Mouse (Mus musculus) heart, postnatal 14 days (tissue): ENCODE results near the gene Trim8. TPM values are rescaled to one million over a fixed set of nuclear protein-coding genes. Genes with fewer than 3 reads are reported as not detected.
A peak's percentile ranks its signal among the peaks of the same experiment; 100 is the strongest.

Source experiments
- DNase-seq, 2 experiments: peaks; one replicate each; pipeline ENCODE4 v3.0.0; 2021 to 2022
- intact Hi-C: fragments of 180-260 bp; cut with DNase I; formaldehyde crosslinking; loops from one replicate; pipeline ENCODE4 v1.15.1; 2025
- total RNA-seq, 2 experiments: library from RNA; stranded (reverse); gene quantifications; 2 replicates each; pipeline ENCODE4 v1.2.3; 2021

The Trim8 gene
- total RNA-seq, 2 experiments from 2014 or later = 47.6 to 50.0 TPM

DNA sequence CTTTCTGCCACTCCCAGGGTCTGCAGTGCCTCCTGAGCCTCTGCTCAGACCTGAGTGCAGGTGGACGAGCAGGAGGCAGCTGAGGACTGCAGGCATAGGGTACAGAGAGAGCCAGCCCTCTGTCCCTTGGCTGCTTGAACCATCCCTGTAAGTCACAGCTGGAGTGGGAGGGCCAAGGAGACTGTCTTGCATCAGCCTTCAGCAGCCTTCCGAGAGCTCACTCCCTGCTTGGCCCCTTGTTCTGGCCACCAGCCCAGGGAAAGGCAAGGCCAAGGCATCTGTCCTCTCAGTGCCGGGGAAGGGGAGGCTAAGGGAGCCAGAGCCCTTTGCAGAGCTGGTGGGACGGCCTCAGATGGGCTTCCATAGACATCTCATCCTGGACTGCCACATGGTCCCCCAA lies 23.3 kb upstream of the Trim8 start:
- intact Hi-C loops = no loop called here
- DNase-seq = peak; percentile 59 to 67

DNA sequence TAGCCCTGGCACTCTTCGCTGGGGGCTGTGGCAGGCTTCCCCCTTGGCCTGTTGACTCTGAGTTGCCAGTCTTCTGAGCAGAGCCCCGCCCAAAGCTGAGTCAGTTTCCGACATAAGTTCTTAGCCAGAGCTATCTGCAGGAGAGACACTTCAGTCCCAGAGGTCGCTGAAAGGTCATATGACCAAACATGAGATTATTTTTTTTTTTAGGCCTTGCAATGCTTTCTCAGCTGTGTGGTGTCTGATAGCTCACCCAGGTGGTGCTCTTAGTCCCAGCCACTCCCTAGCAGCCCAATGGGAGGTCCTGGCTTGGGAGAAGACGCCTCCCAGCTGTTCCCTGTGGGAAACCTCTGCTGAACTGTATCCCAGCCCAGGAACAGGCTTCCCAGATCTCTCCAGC lies 22.7 kb upstream of the Trim8 start:
- intact Hi-C loops = no loop called here
- DNase-seq = peak; percentile 66 to 72

DNA sequence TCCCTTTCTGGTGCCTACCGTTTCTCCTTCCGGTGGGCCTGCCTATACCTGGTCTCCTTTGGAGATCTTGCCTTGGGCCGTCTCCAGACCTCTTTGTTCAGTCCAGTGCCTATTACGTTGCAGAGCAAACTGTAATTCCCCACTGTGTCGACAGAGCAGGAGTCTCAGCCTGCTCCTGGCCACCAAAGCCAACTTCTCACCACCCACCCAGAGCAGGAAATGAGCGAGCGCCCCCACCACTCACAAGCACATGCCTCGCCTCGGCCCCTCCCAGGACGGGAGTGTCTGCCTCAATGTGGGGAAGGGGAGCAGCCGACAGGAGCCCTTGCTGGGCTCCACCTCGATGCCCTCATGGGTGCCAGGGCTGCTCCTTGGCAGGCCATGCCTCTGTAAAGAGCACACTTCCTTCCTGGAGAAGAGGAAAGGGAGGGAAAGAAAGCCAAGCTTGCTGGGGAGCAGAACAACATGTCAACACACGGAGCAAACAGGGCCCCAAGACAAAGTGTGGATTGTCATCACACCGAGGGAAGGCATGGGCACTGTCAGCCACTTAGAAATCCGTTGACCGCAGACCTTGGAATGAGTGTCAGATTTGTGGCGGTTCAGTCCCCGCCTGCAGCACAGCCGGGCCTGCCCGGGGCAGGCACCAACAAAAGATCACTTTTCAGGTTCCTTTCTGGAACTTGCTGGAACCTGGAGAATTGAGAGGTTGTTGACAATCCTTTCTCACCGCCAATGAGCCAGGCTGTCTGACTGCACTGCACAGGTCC lies 22.0 kb upstream of the Trim8 start:
- DNase-seq = peak; percentile 29 to 53
- intact Hi-C loops = no loop called here

DNA sequence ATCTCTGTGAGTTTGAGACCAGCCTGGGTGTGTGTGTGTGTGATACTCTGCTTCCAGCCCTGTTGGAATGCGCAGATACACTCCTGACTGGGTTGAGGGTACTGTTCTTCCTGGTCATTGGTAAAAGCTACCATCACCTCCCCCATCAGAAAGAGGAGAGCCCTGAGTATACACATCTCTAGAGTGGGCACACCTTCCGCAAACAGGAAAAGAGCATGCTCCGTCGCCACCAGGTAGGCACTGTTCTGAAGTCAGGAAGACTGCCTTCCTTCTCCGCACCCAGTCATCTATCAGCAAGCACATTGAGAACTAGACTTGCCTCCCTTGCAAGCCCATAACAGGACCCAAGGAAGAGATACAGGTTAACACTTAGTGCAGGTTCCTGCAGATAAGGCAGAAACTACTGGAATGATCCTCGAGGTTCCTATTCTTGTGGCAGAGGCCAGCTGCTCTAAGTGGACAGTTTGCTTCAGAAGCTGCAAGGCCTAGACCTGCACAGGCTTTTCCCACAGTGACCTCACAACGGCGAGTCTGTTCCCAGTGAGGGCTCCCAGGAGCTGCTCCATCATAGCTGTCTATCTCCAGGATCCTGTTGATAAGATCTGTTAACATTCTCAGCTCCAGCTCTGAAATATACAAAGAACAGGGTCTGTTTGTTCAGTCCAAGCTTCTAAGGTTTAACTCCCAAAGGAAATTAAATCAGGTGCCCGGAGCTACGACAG lies 20.7 kb upstream of the Trim8 start:
- intact Hi-C loops = no loop called here
- DNase-seq = no peak

DNA sequence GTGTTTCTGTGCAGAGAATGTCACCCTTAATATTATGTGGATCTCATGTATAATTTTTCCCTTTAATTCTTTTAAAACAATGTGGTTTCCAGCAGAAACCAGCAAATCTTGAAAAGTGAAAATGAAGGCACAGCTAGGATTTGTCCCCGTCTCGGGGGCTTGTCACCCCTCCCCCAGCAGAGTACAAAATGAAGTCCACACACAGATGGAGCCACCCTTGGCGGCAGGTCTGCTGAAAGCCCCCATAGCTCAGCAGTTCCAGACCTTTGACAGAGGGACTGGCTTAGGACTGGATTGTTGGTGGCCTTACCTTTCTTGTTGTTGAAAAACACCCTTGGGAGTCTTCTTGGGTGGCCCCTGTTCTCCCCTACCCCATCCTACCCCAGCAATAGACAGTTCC lies 20.1 kb upstream of the Trim8 start:
- intact Hi-C loops = no loop called here
- DNase-seq = no peak

DNA sequence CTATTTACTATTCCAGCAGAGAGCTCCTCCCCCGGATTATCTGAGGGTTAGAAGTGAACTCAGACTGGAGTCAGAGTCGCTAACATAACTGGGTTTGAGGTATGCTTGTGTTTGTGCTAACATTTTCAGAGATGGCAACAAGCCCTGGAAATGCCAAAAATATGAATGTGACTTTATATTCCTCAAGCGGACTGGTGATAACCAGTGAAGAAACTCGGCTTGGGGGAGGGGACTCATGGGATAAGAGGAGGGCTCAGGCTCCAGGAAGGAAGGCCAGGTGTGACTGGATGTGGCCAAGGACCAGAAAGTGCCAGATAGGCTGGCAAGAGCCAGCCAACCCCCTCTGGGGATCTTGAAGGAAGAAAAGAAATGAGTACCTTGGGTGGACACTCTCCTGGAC lies 19.7 kb upstream of the Trim8 start:
- intact Hi-C loops = no loop called here
- no peak for DNase-seq

DNA sequence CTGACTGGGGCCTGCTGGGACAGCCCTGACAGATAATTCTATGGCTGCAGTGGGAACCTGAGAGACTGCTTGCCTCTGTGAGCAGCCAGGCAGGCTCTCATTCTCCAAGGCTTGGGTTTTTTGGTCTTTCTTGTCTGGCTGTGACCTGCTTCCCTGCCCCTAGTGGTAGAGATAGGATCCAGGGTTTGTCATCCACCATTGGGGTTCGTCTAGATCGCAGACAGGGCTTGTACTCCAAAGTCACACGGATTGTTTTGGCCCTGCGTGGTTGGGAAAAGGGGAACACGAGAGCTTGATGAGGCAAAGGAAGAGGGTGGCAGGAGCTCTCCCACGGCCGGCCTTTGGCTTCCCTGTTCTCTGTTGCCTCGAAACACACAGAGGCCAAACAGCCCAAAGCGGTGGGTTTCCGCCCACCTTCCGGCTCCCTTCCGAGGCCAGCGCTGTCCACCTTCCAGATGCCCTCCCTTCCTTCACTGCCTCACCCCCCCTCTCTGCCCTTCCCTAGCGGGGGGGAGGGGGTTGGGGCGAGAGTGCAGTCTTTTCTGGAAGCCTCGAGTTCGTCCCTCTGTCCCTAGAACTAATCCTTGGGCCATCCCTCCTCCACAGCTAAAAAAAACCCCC lies 18.5 kb upstream of the Trim8 start:
- intact Hi-C loops = no loop called here
- no peak for DNase-seq

DNA sequence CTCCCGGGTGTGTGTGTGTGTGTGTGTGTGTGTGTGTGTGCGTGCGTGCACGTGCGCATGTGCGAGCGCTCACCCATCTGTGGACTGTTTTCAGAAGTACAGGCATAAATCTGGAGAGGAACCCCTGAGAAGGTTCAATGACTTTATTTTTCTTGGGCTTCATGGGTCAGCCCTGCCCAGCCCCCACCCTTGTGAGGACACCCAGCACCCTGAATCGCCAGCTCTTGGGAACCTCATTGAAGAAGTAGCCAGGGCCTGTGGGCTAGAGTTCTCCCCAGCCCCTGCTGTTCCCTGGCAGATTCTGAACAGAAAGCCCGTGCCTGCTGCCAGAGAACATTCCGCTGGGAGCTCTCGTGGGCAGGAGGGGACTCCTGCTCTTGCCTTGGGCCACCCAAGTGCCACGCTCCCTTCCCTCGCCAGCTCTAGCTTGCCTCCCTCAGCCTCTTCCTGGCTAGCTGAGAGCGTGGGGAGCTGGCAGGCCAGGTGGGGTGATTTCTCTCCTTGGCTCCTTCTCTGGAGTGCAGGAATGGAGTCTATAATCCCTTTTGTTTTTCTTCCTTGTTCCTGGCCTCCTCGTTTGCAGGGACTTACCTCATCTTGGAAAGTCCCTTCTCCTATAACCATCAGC lies 17.7 kb upstream of the Trim8 start:
- intact Hi-C loops = loop anchor here (2.0 kb wide), 1 partner anchor 15 kb away; no protein-coding TSS in a partner anchor
- peak; percentile 52 to 58 for DNase-seq

DNA sequence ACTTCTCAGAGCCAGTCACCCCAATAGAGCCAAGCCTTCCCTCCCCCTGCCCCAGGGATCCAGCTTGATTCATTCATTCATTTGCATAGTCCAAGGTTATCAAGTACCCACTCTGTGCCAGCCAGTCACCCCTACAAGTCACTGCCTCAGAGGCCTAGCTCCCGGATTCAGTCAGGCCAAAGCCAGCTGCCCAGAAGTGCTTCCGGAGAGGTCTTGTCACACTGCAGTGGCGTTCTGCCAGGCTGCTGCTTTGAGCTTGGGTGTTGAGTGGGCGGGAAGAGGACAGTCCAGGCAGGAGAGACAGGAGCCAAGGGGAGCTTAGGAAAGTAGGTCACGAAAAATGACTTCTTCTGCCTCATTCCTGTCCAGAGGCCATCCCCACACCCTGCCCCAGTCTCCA lies 17.0 kb upstream of the Trim8 start:
- intact Hi-C loops = loop anchor here (2.0 kb wide), 1 partner anchor 14 kb away; no protein-coding TSS in a partner anchor

DNA sequence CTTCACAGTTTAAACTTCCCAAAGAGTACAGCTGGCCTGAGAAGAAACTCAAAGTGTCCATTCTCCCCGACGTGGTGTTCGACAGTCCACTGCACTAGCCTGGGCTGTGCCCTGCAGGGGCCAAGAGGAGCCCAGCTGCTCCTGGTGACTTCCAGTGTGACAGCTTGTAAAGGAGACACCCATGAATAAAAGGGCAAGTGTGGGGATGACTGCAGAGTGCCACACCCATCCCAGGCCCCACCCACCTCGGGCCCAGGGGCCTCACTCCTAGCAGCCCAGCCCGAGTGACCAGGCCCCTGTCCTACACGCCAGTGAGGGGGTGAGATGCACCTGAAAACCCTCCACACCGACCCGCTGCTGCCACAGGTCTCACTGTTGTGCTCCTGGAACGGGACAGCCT lies 15.7 kb upstream of the Trim8 start:
- intact Hi-C loops = loop anchor here (2.0 to 5.0 kb wide), 2 partner anchors 13 to 34 kb away; no protein-coding TSS in a partner anchor
- no peak for DNase-seq

More for the DNA sequence above, 17.0 kb upstream of the Trim8 start:
- DNase-seq = peak; percentile 83 to 91

DNA sequence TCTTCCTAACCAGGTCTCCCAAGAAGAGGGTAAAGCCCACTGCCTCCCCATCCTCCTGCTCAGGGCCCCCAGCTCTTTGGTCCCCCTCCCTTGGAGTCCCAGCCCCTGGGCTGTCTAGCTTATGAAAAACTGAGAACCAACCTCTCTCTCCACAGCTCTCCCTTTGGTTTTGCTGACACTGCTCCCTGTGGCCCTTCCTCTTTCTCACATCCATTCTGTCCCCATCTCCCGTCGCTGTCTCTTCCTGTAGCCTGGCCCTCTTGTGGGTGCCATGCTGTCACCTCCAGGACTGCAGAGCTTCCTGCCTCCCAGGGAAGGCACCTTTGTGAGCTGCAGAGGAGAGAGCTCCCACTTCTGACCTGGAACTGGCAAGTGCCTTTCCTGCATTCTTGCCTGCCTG lies 14.8 kb upstream of the Trim8 start:
- no peak for DNase-seq
- intact Hi-C loops = loop anchor here (5.0 kb wide), 1 partner anchor 34 kb away; no protein-coding TSS in a partner anchor

DNA sequence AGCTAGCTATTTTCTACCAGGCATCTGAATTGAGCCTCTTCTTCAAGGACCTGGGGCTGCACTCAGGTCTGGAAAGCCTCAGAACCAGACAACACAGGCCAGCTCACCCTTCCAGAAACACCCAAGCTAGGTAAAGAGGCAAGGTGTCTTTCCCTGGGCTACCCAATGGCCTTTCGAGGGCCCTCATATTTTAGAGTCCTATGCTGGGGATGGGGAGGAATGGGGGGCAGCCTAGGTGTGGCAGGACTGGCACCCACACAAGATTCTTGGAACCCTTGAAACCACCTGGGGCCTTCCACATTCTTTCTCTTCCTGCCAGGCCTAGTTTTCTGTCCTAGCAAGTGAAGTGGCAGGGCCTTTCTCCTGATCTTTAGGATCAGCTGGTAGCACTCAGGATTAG lies 12.1 kb upstream of the Trim8 start:
- intact Hi-C loops = loop anchor here (5.0 kb wide), 1 partner anchor 37 kb away; no protein-coding TSS in a partner anchor
- DNase-seq = no peak

DNA sequence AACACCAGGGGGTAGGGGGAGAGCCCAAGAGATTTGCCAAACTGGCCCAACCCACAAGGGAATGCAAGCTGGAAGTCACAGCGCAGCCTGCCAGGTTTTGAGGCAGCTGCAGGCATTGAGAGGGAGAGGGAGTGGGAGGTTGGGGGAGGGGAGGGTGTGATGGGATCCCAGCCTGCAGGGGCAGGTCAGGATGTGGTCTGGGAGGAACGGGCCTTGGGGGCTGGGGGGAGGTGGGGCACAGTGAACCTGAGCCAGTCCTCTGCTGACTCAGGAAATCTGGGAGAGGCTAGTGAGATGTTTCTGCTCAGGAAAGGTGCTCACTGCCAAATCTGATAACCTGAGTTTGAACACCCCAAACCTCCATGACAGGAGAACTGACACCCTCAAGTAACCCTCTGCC lies 10.9 kb upstream of the Trim8 start:
- intact Hi-C loops = no loop called here
- DNase-seq = peak; percentile 56 to 61

DNA sequence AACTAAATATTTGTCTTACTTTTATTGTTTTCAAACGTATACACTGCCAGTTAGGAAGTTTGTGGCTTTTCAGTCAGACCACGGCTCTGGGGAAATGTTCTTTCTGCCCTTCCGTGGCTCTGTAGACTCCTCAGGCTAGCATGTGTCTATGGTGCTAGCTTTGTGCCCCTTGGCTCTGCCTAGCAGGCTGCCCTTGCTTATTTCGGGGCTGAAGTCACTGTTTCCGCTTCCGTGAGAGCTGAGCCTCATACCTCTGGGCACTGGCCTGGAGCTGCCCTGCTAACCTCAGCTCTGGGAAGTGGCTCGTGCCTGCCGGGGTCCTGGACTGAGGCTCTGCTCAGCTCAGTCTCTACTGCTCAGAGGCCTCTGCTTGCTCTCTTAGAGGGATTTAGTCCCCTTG lies 6.4 kb upstream of the Trim8 start:
- no peak for DNase-seq
- intact Hi-C loops = no loop called here

DNA sequence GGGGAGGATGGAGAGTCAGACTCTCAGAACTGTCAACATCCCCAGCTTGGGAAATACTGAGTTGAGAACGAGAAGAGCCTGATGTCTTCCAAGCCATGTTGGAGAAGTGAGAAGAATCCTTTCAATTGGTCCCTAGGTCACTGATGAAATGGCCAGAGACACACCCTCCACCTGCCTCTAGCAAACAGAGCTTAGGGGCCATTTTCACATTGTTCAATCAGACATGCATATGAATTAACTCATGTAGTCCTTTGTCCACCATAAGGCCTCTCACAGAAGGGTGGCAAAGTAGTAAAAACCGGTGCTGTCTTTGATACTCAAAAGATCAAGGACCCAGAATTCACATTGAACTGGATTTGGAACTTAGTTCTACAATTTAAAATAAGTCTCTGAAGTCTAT lies 4.3 kb upstream of the Trim8 start:
- no peak for DNase-seq
- intact Hi-C loops = no loop called here

DNA sequence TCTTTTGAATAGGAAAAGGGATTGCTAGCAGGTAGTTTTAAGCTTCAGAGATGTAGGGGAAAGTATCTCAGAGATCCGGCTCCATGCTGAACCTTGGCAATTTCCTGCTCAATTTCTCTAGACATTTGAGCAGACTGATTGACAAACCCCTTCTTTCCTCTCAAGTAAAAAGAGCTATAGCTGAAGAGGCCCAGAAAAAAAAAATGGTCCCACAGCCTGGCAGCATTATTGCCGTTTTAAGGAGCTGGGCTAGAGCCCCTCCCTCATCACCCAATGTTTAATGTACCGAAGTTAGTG lies 2.0 kb upstream of the Trim8 start:
- DNase-seq = no peak
- intact Hi-C loops = loop anchor here (2.0 kb wide), 1 partner anchor 15 kb away; no protein-coding TSS in a partner anchor

DNA sequence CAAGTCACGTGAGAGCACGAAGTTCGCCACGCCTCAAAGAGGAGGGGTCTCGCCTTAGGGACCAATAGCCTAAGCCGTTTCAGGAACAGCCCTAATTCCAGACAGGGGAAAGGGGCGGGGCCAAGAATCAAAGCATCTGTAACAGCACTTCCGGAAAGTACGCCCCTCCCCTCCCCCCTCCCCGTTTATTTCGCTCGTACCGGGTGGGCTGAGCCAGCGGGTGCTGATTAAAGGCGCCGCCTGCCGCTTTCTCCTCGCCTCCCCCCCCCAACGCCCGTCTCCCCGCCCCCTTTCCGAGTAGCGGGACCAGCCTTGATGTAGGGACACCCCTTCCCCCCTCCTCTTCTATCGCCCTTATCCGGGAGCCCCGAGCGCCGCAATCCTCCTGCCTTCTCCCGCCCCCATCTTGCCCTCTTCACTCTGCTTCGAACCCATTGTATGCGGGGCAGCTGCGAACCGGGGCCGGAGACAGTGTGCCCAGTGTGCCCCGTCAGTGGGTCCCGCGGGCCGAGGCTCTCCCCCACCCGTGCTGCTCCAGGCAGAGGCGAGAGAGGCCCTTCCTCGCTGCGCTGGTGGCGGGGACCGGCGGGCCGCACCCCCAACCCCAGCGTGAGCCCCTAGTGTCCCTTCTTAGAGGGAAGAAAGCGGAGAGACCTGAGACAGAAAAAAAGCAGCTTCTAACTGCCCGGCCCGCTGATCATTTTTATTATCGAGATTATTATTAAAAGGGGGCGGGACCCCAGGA lies 1.5 kb upstream of the Trim8 start:
- DNase-seq = peak; percentile 94 to 96
- intact Hi-C loops = loop anchor here (2.0 to 5.0 kb wide), 2 partner anchors 15 to 103 kb away; partner anchors contain the start of genes Actr1a and Sufu

DNA sequence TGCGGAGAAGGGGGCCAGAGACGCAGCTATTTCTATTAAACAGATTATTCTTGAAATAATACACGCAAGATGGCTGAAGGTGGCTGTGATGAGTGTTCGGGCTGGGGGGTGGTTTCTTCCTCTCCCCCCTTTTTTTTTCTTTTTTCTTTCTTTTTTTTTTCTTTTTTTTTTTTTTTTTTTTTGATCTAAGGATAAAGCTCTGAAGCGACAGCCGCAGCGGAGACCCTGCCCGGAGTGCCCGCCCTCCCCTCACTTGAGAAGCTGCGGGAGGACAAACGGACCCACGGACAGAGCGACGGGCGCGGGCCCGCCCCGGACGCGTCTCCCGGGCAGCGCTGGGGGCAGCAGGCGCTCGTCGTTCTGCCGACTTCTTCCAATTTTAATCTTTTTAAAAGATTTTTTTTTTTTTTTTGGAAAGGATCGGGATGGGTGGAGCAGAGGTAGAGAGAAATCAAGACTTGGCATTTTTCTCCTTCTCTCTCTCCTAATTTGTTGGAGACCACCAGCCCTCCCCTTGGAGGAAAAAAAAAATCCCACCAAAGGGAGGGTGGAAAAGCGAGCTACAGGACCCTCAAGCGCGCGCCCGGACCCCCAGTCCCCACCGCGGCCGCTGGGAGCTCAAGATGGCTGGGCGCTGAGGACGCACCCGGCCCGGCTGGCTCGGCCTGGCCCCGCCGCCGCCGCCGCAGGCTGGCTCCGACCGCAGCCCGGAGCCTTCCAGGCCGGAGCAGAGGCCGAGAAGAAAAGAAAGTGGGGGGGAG lies 741 bp upstream of the Trim8 start:
- DNase-seq = peak; percentile 71 to 77
- intact Hi-C loops = loop anchor here (5.0 kb wide), 1 partner anchor 103 kb away; the partner anchor contains the start of genes Actr1a and Sufu

DNA sequence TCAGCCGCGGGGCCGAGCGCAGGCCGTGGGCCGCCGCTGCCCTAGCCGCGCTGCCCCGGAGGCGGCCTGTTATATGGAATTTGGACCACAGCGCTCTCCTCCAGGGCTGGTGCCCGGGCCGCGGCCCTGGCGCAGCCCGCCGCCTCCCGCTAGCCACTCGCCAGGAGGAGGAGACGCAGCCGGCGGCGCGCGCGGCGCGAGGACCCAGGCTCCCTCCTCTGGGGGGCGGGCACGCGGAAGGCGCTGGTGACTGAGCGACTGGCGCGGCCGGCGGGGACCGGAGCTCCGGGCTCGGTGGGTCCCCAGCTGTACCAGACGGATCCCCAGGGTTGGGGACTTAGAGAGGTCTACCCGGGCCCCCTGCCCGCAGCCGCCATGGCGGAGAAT lies 560 bp downstream of the Trim8 start:
- peak; percentile 84 to 87 for DNase-seq
- intact Hi-C loops = loop anchor here (2.0 to 5.0 kb wide), 2 partner anchors 47 to 105 kb away; partner anchors contain the start of genes Actr1a and Sufu
